Mouse (Mus musculus): ENCODE measurements around the gene Prrc2b. TPM values are rescaled to one million over a fixed set of nuclear protein-coding genes. Genes with fewer than 3 reads are reported as not detected.
A peak's percentile ranks its signal among the peaks of the same experiment; 100 is the strongest.

Gene Prrc2b
- polyA plus RNA-seq, 1 experiment from 2014 or later = 61.6 TPM

DNA sequence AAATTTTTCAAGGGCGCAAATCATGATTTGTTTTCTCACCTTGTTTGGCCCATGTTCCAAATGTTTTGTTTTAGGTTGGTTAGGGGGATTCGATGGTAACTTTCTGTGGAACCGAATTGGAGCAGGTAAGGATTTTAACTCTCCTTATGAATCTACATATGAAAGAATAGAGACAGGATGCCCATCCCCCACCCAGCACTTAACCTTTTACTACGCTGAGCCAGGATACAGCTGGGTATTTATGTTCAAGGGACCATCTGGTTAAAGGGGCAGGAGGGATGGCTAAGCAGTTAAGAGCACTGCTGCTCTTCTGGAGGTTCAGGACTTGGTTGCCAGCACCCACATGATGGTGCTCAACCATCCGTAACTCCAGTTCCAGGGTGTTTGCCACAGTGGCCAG is 89.7 kb downstream of the Prrc2b start:
- Histone ChIP-seq H3K36me3 (peaks cover 31% of the 10 kb centered on the region), H3K4me2 (no peak overlapping the region), H3K4me3 (no peak overlapping the region), H3K27ac (replicated peaks) (no peak overlapping the region), H3K27me3 (no peaks in the 10 kb centered on the region), H3K4me1 (replicated peaks) (peaks cover 17% of the 10 kb centered on the region), H3K9ac (no peak overlapping the region), H3K9me3 (no peaks in the 10 kb centered on the region)
- WGBS = 73% methylated on average over 5 of the region's 5 CpGs
- no peak for ATAC-seq (ENCODE audit: low read depth)

DNA sequence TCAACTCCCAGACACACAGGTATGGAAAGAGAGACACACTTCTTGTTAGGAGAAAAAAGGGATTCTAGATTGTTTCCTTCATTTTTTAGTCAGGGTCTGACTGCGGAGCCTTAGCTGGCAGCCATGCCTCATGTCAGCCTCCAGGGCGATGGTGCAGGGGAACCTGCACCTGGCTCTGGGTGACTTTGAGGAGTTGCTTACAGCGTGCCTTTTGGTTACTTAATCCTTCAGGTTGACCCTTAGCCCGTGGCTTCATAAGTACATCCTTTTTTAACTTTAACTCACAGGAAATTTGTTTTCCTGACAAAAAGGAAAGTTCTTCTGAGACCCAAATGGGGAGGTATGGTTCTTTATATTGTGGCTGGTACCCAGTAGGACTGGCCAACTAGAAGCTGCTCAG is 92.1 kb downstream of the Prrc2b start:
- Histone ChIP-seq H3K9me3 (no peaks in the 10 kb centered on the region), H3K27ac (replicated peaks) (no peak overlapping the region), H3K4me3 (no peak overlapping the region), H3K4me1 (replicated peaks) (peaks cover under 1% of the 10 kb centered on the region), H3K27me3 (no peaks in the 10 kb centered on the region), H3K9ac (no peak overlapping the region), H3K4me2 (no peak overlapping the region), H3K36me3 (peaks cover 53% of the 10 kb centered on the region)
- ATAC-seq (ENCODE audit: low read depth) = no peak
- WGBS = 95% methylated on average over 4 of the region's 4 CpGs

DNA sequence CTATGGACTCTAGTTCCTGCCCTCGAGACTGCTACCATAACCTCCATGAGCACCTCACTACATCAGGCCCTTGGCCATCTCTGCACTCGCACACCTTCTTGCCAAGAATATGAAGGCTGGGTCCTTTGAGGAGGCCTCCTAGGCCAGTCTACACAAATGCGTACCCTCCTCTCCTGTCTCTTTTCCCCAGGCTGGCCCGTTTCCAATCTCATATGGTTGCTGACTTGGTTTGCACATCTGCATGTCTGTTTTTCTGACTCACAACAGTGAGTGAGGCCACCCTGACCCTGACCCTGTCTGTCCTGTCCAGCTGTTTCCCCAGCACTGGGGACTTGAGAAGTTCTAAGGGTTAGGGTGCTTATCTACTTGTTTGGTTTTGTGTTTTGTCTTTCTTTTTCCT is 95.9 kb downstream of the Prrc2b start:
- no peaks in the 10 kb centered on the region for H3K4me1 ChIP-seq (replicated peaks)
- no peak overlapping the region for H3K9ac ChIP-seq
- ATAC-seq (ENCODE audit: low read depth) = no peak
- H3K27ac ChIP-seq (replicated peaks) = no peak overlapping the region
- no peaks in the 10 kb centered on the region for H3K9me3 ChIP-seq
- H3K27me3 ChIP-seq = no peaks in the 10 kb centered on the region
- peaks cover 87% of the 10 kb centered on the region for H3K36me3 ChIP-seq
- H3K4me2 ChIP-seq = no peak overlapping the region
- no peak overlapping the region for H3K4me3 ChIP-seq
- 92% methylated on average over 4 of the region's 4 CpGs for WGBS

DNA sequence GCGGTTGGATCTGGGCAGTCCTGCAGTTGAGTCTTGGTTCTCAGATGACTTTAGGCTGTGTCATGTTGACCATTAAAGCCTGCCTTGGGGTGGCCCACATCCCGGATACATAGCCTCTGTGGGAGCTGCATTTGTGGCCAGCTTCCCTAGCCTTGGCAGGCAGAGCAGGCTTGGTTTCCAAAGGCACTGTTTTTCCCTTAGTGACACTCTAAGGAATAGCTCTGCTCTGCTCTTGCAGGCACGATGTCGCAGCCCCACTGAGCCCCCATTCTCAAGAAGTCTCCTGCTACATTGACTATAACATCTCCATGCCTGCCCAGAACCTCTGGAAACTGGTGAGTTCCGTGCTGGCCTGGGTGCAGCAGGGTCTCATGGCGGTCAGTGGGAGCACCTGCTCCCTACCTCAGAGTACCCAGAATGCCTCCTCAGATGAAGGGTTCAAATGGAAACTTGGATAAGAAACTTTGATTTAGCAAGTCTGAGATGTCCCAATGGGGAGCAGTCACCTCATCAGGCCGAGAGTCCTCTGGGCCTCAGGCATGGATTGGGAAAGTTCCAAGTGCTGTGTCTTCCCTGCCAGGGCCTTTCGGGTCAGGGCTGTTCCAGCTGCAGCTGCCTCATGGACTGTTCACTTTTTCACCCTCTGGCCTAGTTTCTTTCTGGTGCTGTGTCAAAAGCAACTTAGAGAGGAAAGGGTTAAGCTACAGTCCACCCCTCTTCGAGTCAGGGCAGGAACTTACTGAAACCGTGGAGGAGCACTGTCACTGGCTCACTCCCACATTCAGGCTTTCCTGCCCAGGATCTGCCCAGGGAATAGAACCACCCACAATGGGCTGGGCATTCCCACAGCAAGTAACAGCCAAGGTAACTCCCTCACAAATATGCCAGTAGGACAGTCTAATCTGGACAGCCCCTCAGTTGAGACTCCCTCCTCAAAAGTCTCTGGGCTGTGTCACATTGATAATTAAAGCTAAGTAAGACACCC is 97.8 kb downstream of the Prrc2b start:
- Histone ChIP-seq H3K9ac (no peak overlapping the region), H3K9me3 (no peaks in the 10 kb centered on the region), H3K4me1 (replicated peaks) (no peaks in the 10 kb centered on the region), H3K27me3 (no peaks in the 10 kb centered on the region), H3K4me2 (no peak overlapping the region), H3K4me3 (no peak overlapping the region), H3K36me3 (peaks cover 98% of the 10 kb centered on the region), H3K27ac (replicated peaks) (no peak overlapping the region)
- WGBS = 82% methylated on average over 10 of the region's 10 CpGs
- ATAC-seq (ENCODE audit: low read depth) = no peak

DNA sequence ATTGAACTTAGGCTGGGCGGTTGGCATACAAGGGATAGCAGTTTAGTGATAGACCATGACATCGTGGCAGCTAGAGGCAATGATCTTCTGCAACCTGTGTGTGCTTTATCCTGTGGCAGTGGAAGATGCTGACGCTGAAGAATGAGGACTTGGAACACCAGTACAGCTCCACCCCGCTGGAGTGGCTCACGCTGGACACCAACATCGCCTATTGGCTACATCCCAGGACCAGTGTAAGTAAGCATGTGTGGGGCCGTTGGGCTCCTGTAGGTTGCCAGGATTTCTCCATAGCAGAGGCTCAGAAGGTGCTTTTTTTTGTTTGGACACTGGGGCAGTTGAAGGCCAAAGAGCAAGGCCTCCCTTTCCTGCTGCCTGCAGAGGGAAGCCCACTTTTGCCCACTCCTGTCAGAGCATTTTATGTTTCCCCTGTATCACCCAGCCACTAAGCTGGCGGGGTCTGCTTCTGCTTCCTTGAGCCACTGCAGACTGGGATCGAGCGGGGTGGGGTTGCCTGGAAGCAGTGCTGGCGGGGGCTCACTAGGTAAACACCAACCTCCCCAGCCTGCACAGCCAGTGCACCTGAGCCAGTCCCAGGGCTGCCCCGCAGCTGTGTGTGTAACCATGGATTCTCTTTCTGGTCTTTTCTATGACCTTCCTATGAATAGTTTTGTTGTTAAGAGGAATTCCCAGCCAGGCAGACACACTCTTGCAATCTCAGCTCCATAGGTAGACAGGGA is 101.1 kb downstream of the Prrc2b start:
- no peaks in the 10 kb centered on the region for H3K9me3 ChIP-seq
- ATAC-seq (ENCODE audit: low read depth) = no peak
- H3K4me2 ChIP-seq = no peak overlapping the region
- no peaks in the 10 kb centered on the region for H3K4me1 ChIP-seq (replicated peaks)
- no peak overlapping the region for H3K9ac ChIP-seq
- WGBS = 92% methylated on average over 12 of the region's 12 CpGs
- no peak overlapping the region for H3K27ac ChIP-seq (replicated peaks)
- peaks cover 92% of the 10 kb centered on the region for H3K36me3 ChIP-seq
- H3K4me3 ChIP-seq = no peak overlapping the region
- H3K27me3 ChIP-seq = no peaks in the 10 kb centered on the region

- Histone ChIP-seq H3K9ac (no peak overlapping the region), H3K27me3 (no peaks in the 10 kb centered on the region), H3K36me3 (peaks cover 92% of the 10 kb centered on the region), H3K9me3 (no peaks in the 10 kb centered on the region), H3K4me2 (no peak overlapping the region), H3K4me1 (replicated peaks) (no peaks in the 10 kb centered on the region), H3K27ac (replicated peaks) (no peak overlapping the region), H3K4me3 (no peak overlapping the region)
- no peak for ATAC-seq (ENCODE audit: low read depth)
- WGBS = 87% methylated on average over 5 of the region's 5 CpGs
Observed at GRCm38 (mm10) chr2:32252658-32253057, 101.8 kb downstream of the Prrc2b start.

- ATAC-seq (ENCODE audit: low read depth) = no peak
- H3K4me2 ChIP-seq = no peak overlapping the region
- WGBS = 80% methylated on average over 1 of the region's 1 CpGs
- H3K4me3 ChIP-seq = no peak overlapping the region
- H3K27me3 ChIP-seq = no peaks in the 10 kb centered on the region
- H3K9ac ChIP-seq = no peak overlapping the region
- H3K27ac ChIP-seq (replicated peaks) = no peak overlapping the region
- H3K4me1 ChIP-seq (replicated peaks) = peaks cover 1% of the 10 kb centered on the region
- H3K36me3 ChIP-seq = peaks cover 89% of the 10 kb centered on the region
- H3K9me3 ChIP-seq = no peaks in the 10 kb centered on the region
Observed at GRCm38 (mm10) chr2:32253352-32253751, 102.5 kb downstream of the Prrc2b start.

DNA sequence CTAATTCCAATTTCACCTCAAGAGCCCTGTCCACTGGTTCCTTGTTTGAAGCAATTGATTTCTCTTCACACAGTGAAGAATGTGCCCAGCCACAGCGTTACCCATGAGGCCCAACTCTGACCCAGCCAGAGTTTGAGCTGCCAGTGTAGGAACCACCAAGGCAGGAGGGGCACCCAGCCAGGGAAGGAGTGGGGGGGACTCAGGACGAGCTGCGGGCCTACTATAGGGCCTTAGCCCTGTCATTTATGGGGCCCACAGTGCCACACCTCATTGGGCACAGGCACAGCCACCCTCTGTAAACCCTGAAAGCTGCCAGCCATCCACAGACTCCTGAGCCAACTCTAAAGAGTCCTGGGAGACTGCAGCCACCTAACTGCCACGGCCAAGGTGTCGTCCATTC is 103.7 kb downstream of the Prrc2b start:
- H3K4me1 ChIP-seq (replicated peaks) = peaks cover 13% of the 10 kb centered on the region
- no peak overlapping the region for H3K27ac ChIP-seq (replicated peaks)
- no peaks in the 10 kb centered on the region for H3K27me3 ChIP-seq
- no peak overlapping the region for H3K4me2 ChIP-seq
- H3K9ac ChIP-seq = no peak overlapping the region
- no peak for ATAC-seq (ENCODE audit: low read depth)
- peaks cover 77% of the 10 kb centered on the region for H3K36me3 ChIP-seq
- WGBS = 91% methylated on average over 5 of the region's 5 CpGs
- no peak overlapping the region for H3K4me3 ChIP-seq
- no peaks in the 10 kb centered on the region for H3K9me3 ChIP-seq

GRCm38 (mm10) chr2:32256273-32256672 is 105.4 kb downstream of the Prrc2b start:
- peaks cover 13% of the 10 kb centered on the region for H3K4me1 ChIP-seq (replicated peaks)
- no peak overlapping the region for H3K4me3 ChIP-seq
- ATAC-seq (ENCODE audit: low read depth) = no peak
- H3K9me3 ChIP-seq = no peaks in the 10 kb centered on the region
- no peak overlapping the region for H3K9ac ChIP-seq
- no peak overlapping the region for H3K4me2 ChIP-seq
- 94% methylated on average over 11 of the region's 11 CpGs for WGBS
- H3K36me3 ChIP-seq = peaks cover 61% of the 10 kb centered on the region
- no peak overlapping the region for H3K27ac ChIP-seq (replicated peaks)
- H3K27me3 ChIP-seq = no peaks in the 10 kb centered on the region

DNA sequence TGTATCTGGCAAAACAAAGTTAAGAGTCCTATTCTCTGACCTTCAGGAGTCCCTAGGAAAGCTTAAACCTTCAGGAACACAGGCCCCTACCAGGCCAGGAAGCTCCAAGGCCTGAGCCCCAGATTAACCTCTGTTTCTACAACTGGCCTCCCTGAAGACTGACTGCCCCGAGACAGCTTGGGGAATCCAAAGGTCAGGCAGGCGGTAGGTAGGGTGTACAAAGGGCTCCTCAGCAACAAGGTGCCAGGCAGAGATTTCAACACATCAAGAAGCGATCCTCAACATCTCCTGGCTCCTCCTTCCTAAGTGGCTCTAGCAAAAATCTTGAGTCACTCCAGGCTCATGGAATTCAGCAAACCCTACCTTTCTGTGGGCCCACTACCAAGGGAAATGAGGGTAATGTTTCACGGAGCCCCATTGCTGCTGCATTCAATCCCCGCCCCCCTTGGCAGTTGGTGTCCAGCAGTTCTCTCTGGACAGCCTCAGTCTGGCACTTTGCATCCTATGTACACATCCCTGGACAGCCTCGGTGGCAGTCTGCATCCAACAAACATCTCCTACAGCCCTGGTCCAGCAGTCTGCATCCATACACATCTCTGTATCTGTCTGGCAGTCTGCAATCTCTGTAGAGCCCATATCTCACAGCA is 108.1 kb downstream of the Prrc2b start:
- Histone ChIP-seq H3K4me2 (peak overlapping the region; percentile 85), H3K27ac (replicated peaks) (no peak overlapping the region), H3K9me3 (no peaks in the 10 kb centered on the region), H3K4me1 (replicated peaks) (peaks cover 13% of the 10 kb centered on the region), H3K4me3 (peak overlapping the region; percentile 91), H3K27me3 (no peaks in the 10 kb centered on the region), H3K9ac (peak overlapping the region; percentile 83), H3K36me3 (peaks cover 34% of the 10 kb centered on the region)
- 65% methylated on average over 6 of the region's 6 CpGs for WGBS
- no peak for ATAC-seq (ENCODE audit: low read depth)

- Histone ChIP-seq H3K4me2 (peak within 1 kb of the TSS; percentile 85), H3K4me1 (replicated peaks) (peaks cover 13% of the 10 kb centered on the region), H3K36me3 (peaks cover 26% of the 10 kb centered on the region), H3K27ac (replicated peaks) (peak within 1 kb of the TSS; percentile 68; the same call in 1 of the 2 replicates), H3K4me3 (peak within 1 kb of the TSS; percentile 91), H3K9me3 (no peaks in the 10 kb centered on the region), H3K27me3 (no peaks in the 10 kb centered on the region), H3K9ac (peak within 1 kb of the TSS; percentile 83)
- ATAC-seq (ENCODE audit: low read depth) = peak; percentile 93
- 2% methylated on average over 59 of the region's 59 CpGs for WGBS
Observed at GRCm38 (mm10) chr2:32259657-32260417, 109.0 kb downstream of the Prrc2b start, which contains the start of gene Uck1. Uck1 (minus strand) TSS chr2:32260159.

Data from neural tube, embryonic 13.5 days (tissue).